Mouse (Mus musculus) erythroblast, adult 5-6 weeks (primary cell): ENCODE data around the gene Anks1b. TPM values are rescaled to one million over a fixed set of nuclear protein-coding genes. Genes with fewer than 3 reads are reported as not detected.

Source experiments
- ATAC-seq: replicated peaks from 2 replicates; pipeline ENCODE4 v1.8.0; 2016; ENCODE audit warnings: moderate number of reproducible peaks, mild to moderate bottlenecking, moderate TSS enrichment, inconsistent platforms; ENCODE audit not compliant: poor library complexity, low FRiP score, severe bottlenecking
- total RNA-seq, 2 experiments: library from RNA; stranded (forward) in 1 of 2; stranded (reverse) in 1 of 2; fragments of 150-400 nt in 1 of 2; fragments of 200-764, 138-1000 nt in 1 of 2; gene quantifications; 2 replicates each; pipeline versions ENCODE4 v1.2.3 to v1.2.4; 2015 to 2017; ENCODE audit warnings: low replicate concordance in 2 of 2

The Anks1b gene
- total RNA-seq, 2 experiments from 2014 or later = under 0.01 TPM; not detected in 1

- no peak for ATAC-seq
These were observed 621.7 kb downstream of the Anks1b start for GRCm38 (mm10) chr10:90494981-90495516.

- no peak for ATAC-seq
These were observed 634.3 kb downstream of the Anks1b start for GRCm38 (mm10) chr10:90507561-90507960.

- no peak for ATAC-seq
These were observed 639.5 kb downstream of the Anks1b start for GRCm38 (mm10) chr10:90512801-90513200.

- ATAC-seq = no peak
These were observed 658.5 kb downstream of the Anks1b start for GRCm38 (mm10) chr10:90531813-90532212.

- no peak for ATAC-seq
These were observed 662.1 kb downstream of the Anks1b start for GRCm38 (mm10) chr10:90535370-90535769.

- ATAC-seq = no peak
These were observed 673.3 kb downstream of the Anks1b start for GRCm38 (mm10) chr10:90546635-90547034.

- no peak for ATAC-seq
These were observed 689.6 kb downstream of the Anks1b start for GRCm38 (mm10) chr10:90562906-90563305.

- ATAC-seq = no peak
These were observed 703.1 kb downstream of the Anks1b start for GRCm38 (mm10) chr10:90576191-90577098.

- no peak for ATAC-seq
These were observed 703.8 kb downstream of the Anks1b start for GRCm38 (mm10) chr10:90577099-90577461.

GRCm38 (mm10) chr10:90577777-90578176 is 704.5 kb downstream of the Anks1b start:
- no peak for ATAC-seq

- no peak for ATAC-seq
These were observed 706.7 kb downstream of the Anks1b start for GRCm38 (mm10) chr10:90579970-90580369.

GRCm38 (mm10) chr10:90584052-90584451 is 710.7 kb downstream of the Anks1b start:
- no peak for ATAC-seq

GRCm38 (mm10) chr10:90596142-90596541 is 722.8 kb downstream of the Anks1b start:
- ATAC-seq = no peak

- no peak for ATAC-seq
These were observed 723.3 kb downstream of the Anks1b start for GRCm38 (mm10) chr10:90596576-90596975.

GRCm38 (mm10) chr10:90599149-90599548 is 725.8 kb downstream of the Anks1b start:
- ATAC-seq = no peak

- ATAC-seq = no peak
These were observed 726.6 kb downstream of the Anks1b start for GRCm38 (mm10) chr10:90599726-90600531.

GRCm38 (mm10) chr10:90607586-90607985 is 734.3 kb downstream of the Anks1b start:
- no peak for ATAC-seq

GRCm38 (mm10) chr10:90609437-90609836 is 736.1 kb downstream of the Anks1b start:
- ATAC-seq = no peak

- no peak for ATAC-seq
These were observed 739.7 kb downstream of the Anks1b start for GRCm38 (mm10) chr10:90613051-90613450.

GRCm38 (mm10) chr10:90615196-90615595 is 741.9 kb downstream of the Anks1b start:
- no peak for ATAC-seq

GRCm38 (mm10) chr10:90616622-90617021 is 743.3 kb downstream of the Anks1b start:
- ATAC-seq = no peak
